In the genomic region with DNA sequence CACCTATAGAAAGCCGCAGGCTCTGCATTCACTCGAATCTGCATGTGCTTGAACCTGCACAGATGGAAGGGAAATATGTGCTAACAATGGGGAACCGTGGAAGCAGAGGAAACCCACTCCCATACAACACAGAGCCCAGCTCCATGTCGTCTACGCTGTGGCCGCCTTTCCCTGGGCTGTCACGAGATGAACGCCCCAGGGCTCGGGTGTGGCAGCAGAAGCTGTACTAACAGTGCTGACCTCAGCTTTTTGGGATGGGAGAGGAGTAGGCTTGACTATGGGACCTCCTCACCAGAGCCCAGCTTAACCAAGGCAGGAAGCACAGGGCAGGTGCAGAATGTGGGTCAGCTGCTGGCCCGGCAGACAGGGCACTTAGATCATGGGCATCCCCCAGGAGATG, we compare ENCODE assay signal across 31 mouse cellular contexts. TPM values are rescaled to one million over a fixed set of nuclear protein-coding genes. Genes with fewer than 3 reads are reported as not detected.
"Had no signal": no experiment of that assay in that cellular context is flagged by ENCODE, and none has a peak within 500 bp of the region (broad histone marks: within the 10 kb centered on the region; RNA-seq: fewer than 3 reads in every experiment).

No protein-coding gene starts in this region.

- H3K4me3 ChIP-seq: heart, adult 2 months; heart, embryonic 13.5 days; heart, embryonic 15.5 days; hindbrain, embryonic 12.5 days; layer of hippocampus, adult 2 months; limb, embryonic 13.5 days; limb, embryonic 15.5 days; liver, embryonic 12.5 days had no signal

- ATAC-seq: hindbrain, embryonic 16.5 days; liver, embryonic 12.5 days had no signal

- DNase-seq: gastrocnemius, postnatal 14 days; gastrocnemius, postnatal 36 days; heart, adult 11 months; heart, adult 2 months; heart, postnatal 14 days; heart, postnatal 36 days; kidney, postnatal 10 days; layer of hippocampus, postnatal 36 days; left cerebral cortex, postnatal 4 days had no signal

- H3K9me3 ChIP-seq: heart, embryonic 13.5 days; heart, embryonic 15.5 days; hindbrain, embryonic 12.5 days; limb, embryonic 13.5 days; limb, embryonic 15.5 days; liver, embryonic 12.5 days had no signal

- H3K9ac ChIP-seq: heart, embryonic 13.5 days; heart, embryonic 15.5 days; hindbrain, embryonic 12.5 days; hindbrain, embryonic 14.5 days; limb, embryonic 13.5 days; limb, embryonic 15.5 days; liver, embryonic 12.5 days; liver, embryonic 14.5 days had no signal

- H3K4me2 ChIP-seq: heart, embryonic 11.5 days; heart, embryonic 13.5 days; heart, embryonic 15.5 days; hindbrain, embryonic 12.5 days; hindbrain, embryonic 14.5 days; limb, embryonic 13.5 days; limb, embryonic 15.5 days; liver, embryonic 12.5 days had no signal

- H3K4me1 ChIP-seq: limb, embryonic 15.5 days had no signal

- H3K27me3 ChIP-seq: heart, embryonic 13.5 days; heart, embryonic 15.5 days; hindbrain, embryonic 12.5 days; limb, embryonic 13.5 days; limb, embryonic 15.5 days; liver, embryonic 12.5 days had no signal

- H3K27ac ChIP-seq: heart, adult 2 months; heart, embryonic 13.5 days; heart, embryonic 15.5 days; hindbrain, embryonic 12.5 days; hindbrain, embryonic 14.5 days; layer of hippocampus, adult 2 months; limb, embryonic 13.5 days; limb, embryonic 15.5 days; liver, embryonic 12.5 days; liver, embryonic 14.5 days had no signal

RNA-seq across cellular contexts. Expression of a gene that starts 29.1 kb away (rescaled TPM):
- total RNA-seq: gastrocnemius, adult 18-20 months; gastrocnemius, adult 8-10 months; gastrocnemius, postnatal 14 days; gastrocnemius, postnatal 36 days; heart, adult 2 months; heart, postnatal 14 days; heart, postnatal 36 days; layer of hippocampus, adult 2 months; layer of hippocampus, postnatal 14 days; layer of hippocampus, postnatal 36 days; left cerebral cortex, adult 18-20 months; left cerebral cortex, postnatal 4 days; liver, adult 2 months had no signal
- polyA plus RNA-seq: gonadal fat pad, adult 2 months; heart, adult 2 months; heart, embryonic 11.5 days; heart, embryonic 13.5 days; heart, embryonic 15.5 days; heart, postnatal 0 days; hindbrain, embryonic 12.5 days; hindbrain, embryonic 14.5 days; hindbrain, embryonic 16.5 days; intestine, embryonic 14.5 days; kidney, embryonic 16.5 days; limb, embryonic 11.5 days; limb, embryonic 15.5 days; liver, adult 2 months; liver, embryonic 12.5 days; liver, embryonic 14.5 days had no signal

RNA-seq across cellular contexts. Expression of a gene that starts 42.2 kb away (rescaled TPM):
- total RNA-seq: gastrocnemius, adult 18-20 months; gastrocnemius, adult 8-10 months; gastrocnemius, postnatal 14 days; gastrocnemius, postnatal 36 days; heart, adult 2 months; heart, postnatal 36 days; hematopoietic stem cell, adult 5-6 weeks; left cerebral cortex, postnatal 4 days; liver, adult 2 months had no signal
- polyA plus RNA-seq: gonadal fat pad, adult 2 months; heart, adult 2 months; heart, embryonic 11.5 days; heart, embryonic 13.5 days; heart, embryonic 15.5 days; heart, postnatal 0 days; intestine, embryonic 14.5 days; kidney, embryonic 16.5 days; liver, adult 2 months; liver, embryonic 12.5 days; liver, embryonic 14.5 days had no signal
